ENCODE assay signal across 7 mouse cellular contexts in the genomic region with DNA sequence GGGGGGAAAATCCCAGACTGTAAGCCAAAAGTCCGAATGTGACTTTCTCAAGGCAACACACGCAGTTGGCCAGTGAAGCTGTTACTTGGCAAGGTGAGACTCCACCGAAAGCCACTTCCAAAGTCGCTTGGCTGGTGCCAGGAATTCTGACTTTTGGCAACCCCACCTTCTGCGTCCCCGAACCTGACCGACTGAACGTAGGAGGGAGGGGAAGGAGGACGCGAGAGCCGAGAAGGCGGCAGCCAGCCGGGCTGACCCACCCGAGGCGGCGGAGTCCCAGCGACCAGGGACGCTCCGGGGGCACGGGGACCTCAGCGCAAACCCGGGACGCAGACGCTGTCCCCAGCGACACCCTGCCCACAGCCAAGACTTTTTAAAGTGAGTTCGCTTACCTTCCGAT.
A peak's percentile ranks its signal among the peaks of the same experiment; 100 is the strongest.
DNase-seq lines count a peak whose midpoint lies in the region; ATAC-seq and TF ChIP-seq lines count a peak whose summit lies in the region.

No protein-coding gene starts in this region.

- H3K4me3 ChIP-seq in hindbrain, embryonic 14.5 days (replicated peaks; ENCODE audit: low read length), result peak overlapping the region; percentile 41
- peak overlapping the region; percentile 56 for H3K4me3 ChIP-seq in liver, embryonic 12.5 days
- peak overlapping the region; percentile 57 for H3K4me3 ChIP-seq in neural tube, embryonic 11.5 days (ENCODE audit: low read depth, low read length)

- H3K9me3 ChIP-seq in hindbrain, embryonic 14.5 days (ENCODE audit: control insufficient read depth, low read length), result no peaks in the 10 kb centered on the region
- no peaks in the 10 kb centered on the region for H3K9me3 ChIP-seq in liver, embryonic 12.5 days (replicated peaks)
- H3K9me3 ChIP-seq in neural tube, embryonic 11.5 days (ENCODE audit: control insufficient read depth, low read length), result no peaks in the 10 kb centered on the region

- peak overlapping the region; percentile 56 for H3K9ac ChIP-seq in hindbrain, embryonic 14.5 days
- H3K9ac ChIP-seq in liver, embryonic 12.5 days, result no peak overlapping the region
- H3K9ac ChIP-seq in neural tube, embryonic 11.5 days (ENCODE audit: low read length), result peak overlapping the region; percentile 81

- CTCF ChIA-PET in Patski (lab: Charles Lee), result interaction anchor here (1.3 to 3.4 kb wide), 4 partner anchors 14 to 436 kb away, joined by 3 to 20 read pairs (median 4); no protein-coding TSS in a partner anchor

- in situ Hi-C loops in Patski (cut with MboI; ENCODE audit: low pct_unique_long_range_greater_than_20kb), result loop anchor here (10.0 kb wide), 1 partner anchor 543 kb away; no protein-coding TSS in a partner anchor

- under 1% methylated on average over 27 of the region's 27 CpGs for WGBS in hindbrain, embryonic 14.5 days
- 2% methylated on average over 27 of the region's 27 CpGs for WGBS in liver, embryonic 12.5 days (ENCODE audit: insufficient replicate concordance)
- 0% methylated on average over 27 of the region's 27 CpGs for WGBS in neural tube, embryonic 11.5 days

- no peak for TF ChIP-seq CTCF in Patski (IDR thresholded peaks at IDR 0.05)
- TF ChIP-seq CTCF in brain, embryonic 14.5 days (IDR thresholded peaks at IDR 0.05; ENCODE audit: borderline replicate concordance, extremely low read depth, insufficient read depth, insufficient read length), result no peak

- H3K36me3 ChIP-seq in hindbrain, embryonic 14.5 days (replicated peaks; ENCODE audit: control insufficient read depth, insufficient read depth), result no peaks in the 10 kb centered on the region
- no peaks in the 10 kb centered on the region for H3K36me3 ChIP-seq in liver, embryonic 12.5 days
- H3K36me3 ChIP-seq in neural tube, embryonic 11.5 days (ENCODE audit: control insufficient read depth, insufficient read depth, low read length), result no peaks in the 10 kb centered on the region

- peak overlapping the region; percentile 74 for H3K4me2 ChIP-seq in hindbrain, embryonic 14.5 days (replicated peaks)
- H3K4me2 ChIP-seq in liver, embryonic 12.5 days, result peak overlapping the region; percentile 67
- H3K4me2 ChIP-seq in neural tube, embryonic 11.5 days (ENCODE audit: low read depth), result peak overlapping the region; percentile 89

- DNase-seq in Patski (ENCODE audit: low read depth, low spot score), result no peak
- peak; percentile 49 for DNase-seq in brain, embryonic 14.5 days (ENCODE audit: low read depth)
- DNase-seq in gastrocnemius, adult 8-10 months (ENCODE audit: low spot score in 2 of 2), result peak; percentile 24 to 63
- peak; percentile 45 for DNase-seq in hindbrain, embryonic 14.5 days (ENCODE audit: low spot score)
- peak; percentile 53 for DNase-seq in neural tube, embryonic 11.5 days (ENCODE audit: low spot score)
- no peak for DNase-seq in spleen, postnatal 4 days (ENCODE audit: low spot score in 2 of 2)

- peak; percentile 33 for ATAC-seq in Patski
- no peak for ATAC-seq in hindbrain, embryonic 14.5 days (ENCODE audit: low FRiP score)
- ATAC-seq in liver, embryonic 12.5 days, result no peak
- ATAC-seq in neural tube, embryonic 11.5 days (ENCODE audit: insufficient read depth, low FRiP score, low TSS enrichment), result no peak

- no peak for TF ChIP-seq POLR2A in brain, embryonic 14.5 days (IDR thresholded peaks at IDR 0.05; ENCODE audit: borderline replicate concordance, extremely low read depth, insufficient read depth, insufficient read length, poor library complexity, severe bottlenecking)

- peak overlapping the region; percentile 55; the same call in 1 of the 2 replicates for H3K27ac ChIP-seq in hindbrain, embryonic 14.5 days
- no peak overlapping the region for H3K27ac ChIP-seq in liver, embryonic 12.5 days
- H3K27ac ChIP-seq in neural tube, embryonic 11.5 days (ENCODE audit: low read depth, low read length), result peak overlapping the region; percentile 76

- no peaks in the 10 kb centered on the region for H3K27me3 ChIP-seq in Patski
- peaks cover 25% of the 10 kb centered on the region for H3K27me3 ChIP-seq in hindbrain, embryonic 14.5 days (ENCODE audit: control insufficient read depth, insufficient read depth, low read length)
- H3K27me3 ChIP-seq in liver, embryonic 12.5 days (replicated peaks), result peaks cover 46% of the 10 kb centered on the region
- no peaks in the 10 kb centered on the region for H3K27me3 ChIP-seq in neural tube, embryonic 11.5 days (ENCODE audit: control insufficient read depth, insufficient read depth, low read length)

- POLR2A ChIA-PET in Patski (lab: Charles Lee), result interaction anchor here (0.6 to 0.7 kb wide), 3 partner anchors 15 to 955 kb away, joined by 3 to 4 read pairs (median 3); no protein-coding TSS in a partner anchor

- peaks cover 12% of the 10 kb centered on the region for H3K4me1 ChIP-seq in hindbrain, embryonic 14.5 days (replicated peaks; ENCODE audit: control insufficient read depth, insufficient read depth, low read length)
- no peaks in the 10 kb centered on the region for H3K4me1 ChIP-seq in liver, embryonic 12.5 days
- H3K4me1 ChIP-seq in neural tube, embryonic 11.5 days (ENCODE audit: control insufficient read depth, insufficient read depth, low read length), result peaks cover 5% of the 10 kb centered on the region; the same call in 1 of the 2 replicates

Comparison
In these comparisons a context has a peak if more than half of its experiments do, and no peak if none do; other contexts are left out.
1. DNase-seq: peak in brain, embryonic 14.5 days (single experiment), gastrocnemius, adult 8-10 months (2 of 2), hindbrain, embryonic 14.5 days (single experiment) and neural tube, embryonic 11.5 days (single experiment); none in Patski (single experiment) and spleen, postnatal 4 days (0 of 2).
2. Peak in every context shown above with its lines, with median percentiles within 50 percentile points of each other: H3K4me2 ChIP-seq and H3K4me3 ChIP-seq.